In genomic region chr11:6636150-6636549, GRCm38 (mm10) we compare ENCODE assay signal across 20 mouse cellular contexts. TPM values are rescaled to one million over a fixed set of nuclear protein-coding genes. Genes with fewer than 3 reads are reported as not detected.
DNase-seq lines count a peak whose midpoint lies in the region; ATAC-seq and TF ChIP-seq lines count a peak whose summit lies in the region.
"Had no signal": no experiment of that assay in that cellular context is flagged by ENCODE, and none has a peak within 500 bp of the region (broad histone marks: within the 10 kb centered on the region; RNA-seq: fewer than 3 reads in every experiment).

No protein-coding gene starts in this region.

- no peak overlapping the region for H3K27ac ChIP-seq in liver, embryonic 13.5 days
- no peak overlapping the region for H3K27ac ChIP-seq in liver, embryonic 11.5 days (ENCODE audit: low read depth, low read length)
- H3K27ac ChIP-seq in ES-Bruce4 (ENCODE audit: insufficient read depth, low read length) = no peak overlapping the region
- no peak overlapping the region for H3K27ac ChIP-seq in forebrain, embryonic 12.5 days
- H3K27ac ChIP-seq: neural tube, embryonic 12.5 days had no signal

- no peak for TF ChIP-seq EP300 in ES-Bruce4 (IDR thresholded peaks at IDR 0.05; ENCODE audit: insufficient read depth, low read depth, low read length)

- TF ChIP-seq CTCF in ES-Bruce4 (IDR thresholded peaks at IDR 0.05; ENCODE audit: low read depth, low read length) = peak; percentile 17

- no peak for DNase-seq in liver, embryonic 13.5 days
- DNase-seq in liver, embryonic 11.5 days (ENCODE audit: low spot score) = no peak
- DNase-seq in induced T-regulatory cell, adult 2 months (ENCODE audit: low read depth) = peak; percentile 58
- peak; percentile 57 for DNase-seq in thymus, postnatal 14 days
- DNase-seq in testis, postnatal 10 days (ENCODE audit: low spot score) = no peak
- DNase-seq in cerebellum, adult 11 months = no peak
- DNase-seq: adrenal gland, postnatal 14 days; cerebellum, postnatal 10 days; gastrocnemius, postnatal 25 days; kidney, adult 2 months; kidney, postnatal 36 days; lung, adult 18-20 months had no signal

- no peaks in the 10 kb centered on the region for H3K36me3 ChIP-seq in liver, embryonic 13.5 days
- H3K36me3 ChIP-seq in liver, embryonic 11.5 days (ENCODE audit: control insufficient read depth, insufficient read depth, low read length) = no peaks in the 10 kb centered on the region
- H3K36me3 ChIP-seq in ES-Bruce4 (ENCODE audit: control insufficient read depth, insufficient read depth, low read length, poor library complexity, severe bottlenecking) = no peaks in the 10 kb centered on the region
- H3K36me3 ChIP-seq in forebrain, embryonic 12.5 days (replicated peaks) = no peaks in the 10 kb centered on the region
- H3K36me3 ChIP-seq: neural tube, embryonic 12.5 days had no signal

- no peak overlapping the region for H3K4me2 ChIP-seq in liver, embryonic 13.5 days
- H3K4me2 ChIP-seq in liver, embryonic 11.5 days = no peak overlapping the region
- H3K4me2 ChIP-seq in forebrain, embryonic 12.5 days = no peak overlapping the region
- H3K4me2 ChIP-seq: heart, embryonic 11.5 days; neural tube, embryonic 12.5 days had no signal

- no peak overlapping the region for H3K9ac ChIP-seq in liver, embryonic 13.5 days
- H3K9ac ChIP-seq in liver, embryonic 11.5 days (ENCODE audit: low read depth, low read length) = no peak overlapping the region
- no peak overlapping the region for H3K9ac ChIP-seq in ES-Bruce4 (ENCODE audit: low read depth, poor library complexity, severe bottlenecking)
- no peak overlapping the region for H3K9ac ChIP-seq in forebrain, embryonic 12.5 days
- H3K9ac ChIP-seq: neural tube, embryonic 12.5 days had no signal

- ATAC-seq in liver, embryonic 13.5 days (ENCODE audit: low read depth) = peak; percentile 31; the same call in 1 of the 2 replicates
- ATAC-seq in liver, embryonic 11.5 days (replicated peaks; ENCODE audit: low FRiP score) = no peak
- ATAC-seq in forebrain, embryonic 12.5 days (ENCODE audit: low FRiP score) = no peak
- ATAC-seq: hindbrain, embryonic 16.5 days; midbrain, embryonic 16.5 days had no signal

- no peaks in the 10 kb centered on the region for H3K4me1 ChIP-seq in liver, embryonic 13.5 days (replicated peaks)
- H3K4me1 ChIP-seq in liver, embryonic 11.5 days (replicated peaks; ENCODE audit: control insufficient read depth, insufficient read depth, low read length) = no peaks in the 10 kb centered on the region
- H3K4me1 ChIP-seq in ES-Bruce4 (ENCODE audit: control insufficient read depth, insufficient read depth, low read length) = no peaks in the 10 kb centered on the region
- no peaks in the 10 kb centered on the region for H3K4me1 ChIP-seq in forebrain, embryonic 12.5 days
- H3K4me1 ChIP-seq: neural tube, embryonic 12.5 days had no signal

- H3K4me3 ChIP-seq in liver, embryonic 13.5 days (replicated peaks) = no peak overlapping the region
- no peak overlapping the region for H3K4me3 ChIP-seq in liver, embryonic 11.5 days (ENCODE audit: low read depth, low read length)
- no peak overlapping the region for H3K4me3 ChIP-seq in ES-Bruce4 (ENCODE audit: low read depth, low read length)
- H3K4me3 ChIP-seq in forebrain, embryonic 12.5 days (replicated peaks) = no peak overlapping the region
- H3K4me3 ChIP-seq: neural tube, embryonic 12.5 days had no signal

- 49% methylated on average over 8 of the region's 8 CpGs for WGBS in liver, embryonic 13.5 days (ENCODE audit: insufficient replicate concordance)
- 59% methylated on average over 8 of the region's 8 CpGs for WGBS in liver, embryonic 11.5 days
- WGBS in forebrain, embryonic 12.5 days = 77% methylated on average over 8 of the region's 8 CpGs

- no peak for TF ChIP-seq POLR2A in ES-Bruce4 (IDR thresholded peaks at IDR 0.05; ENCODE audit: insufficient read depth, low read length)

- no peaks in the 10 kb centered on the region for H3K27me3 ChIP-seq in liver, embryonic 13.5 days
- H3K27me3 ChIP-seq in liver, embryonic 11.5 days (replicated peaks; ENCODE audit: control insufficient read depth, insufficient read depth, low read length) = no peaks in the 10 kb centered on the region
- H3K27me3 ChIP-seq in ES-Bruce4 (ENCODE audit: control insufficient read depth, insufficient read depth, low read length, poor library complexity, severe bottlenecking) = no peaks in the 10 kb centered on the region
- no peaks in the 10 kb centered on the region for H3K27me3 ChIP-seq in forebrain, embryonic 12.5 days
- H3K27me3 ChIP-seq: neural tube, embryonic 12.5 days had no signal

- no peaks in the 10 kb centered on the region for H3K9me3 ChIP-seq in liver, embryonic 13.5 days (replicated peaks)
- no peaks in the 10 kb centered on the region for H3K9me3 ChIP-seq in liver, embryonic 11.5 days (ENCODE audit: control insufficient read depth, low read length)
- no peaks in the 10 kb centered on the region for H3K9me3 ChIP-seq in ES-Bruce4 (replicated peaks; ENCODE audit: control insufficient read depth, insufficient read depth, low read length, poor library complexity, severe bottlenecking)
- H3K9me3 ChIP-seq in forebrain, embryonic 12.5 days = no peaks in the 10 kb centered on the region
- H3K9me3 ChIP-seq: neural tube, embryonic 12.5 days had no signal

RNA-seq across cellular contexts. Expression of gene Wap, which starts 2.3 kb away (rescaled TPM):
- not detected in 2 replicates for polyA plus RNA-seq in liver, embryonic 13.5 days (2015; fragmentation: Nextera tagmentation; extraction: Ambion mirVana)
- polyA plus RNA-seq in liver, embryonic 11.5 days (2014; fragmentation: Nextera tagmentation; extraction: Ambion mirVana) = not detected in 2 replicates
- not detected in 2 replicates for polyA plus RNA-seq in ES-Bruce4 (2011; ENCODE audit: insufficient read depth, insufficient read length, low read depth, missing spikeins)
- not detected in 2 replicates for polyA plus RNA-seq in forebrain, embryonic 12.5 days (2016; fragmentation: Nextera tagmentation; extraction: Ambion mirVana)
- polyA plus RNA-seq: embryonic facial prominence, embryonic 11.5 days; heart, embryonic 11.5 days; hindbrain, embryonic 16.5 days; kidney, adult 2 months; midbrain, embryonic 16.5 days; neural tube, embryonic 12.5 days; stomach, embryonic 16.5 days had no signal

RNA-seq across cellular contexts. Expression of gene Tbrg4, which starts 10.3 kb away (rescaled TPM):
- polyA plus RNA-seq in liver, embryonic 13.5 days (2015; fragmentation: Nextera tagmentation; extraction: Ambion mirVana) = 46.1 and 46.2 TPM in 2 replicates
- 94.3 and 103 TPM in 2 replicates for polyA plus RNA-seq in liver, embryonic 11.5 days (2014; fragmentation: Nextera tagmentation; extraction: Ambion mirVana)
- polyA plus RNA-seq in ES-Bruce4 (2011; ENCODE audit: insufficient read depth, insufficient read length, low read depth, missing spikeins) = 92.5 and 97.4 TPM in 2 replicates
- 46.7 and 48.7 TPM in 2 replicates for polyA plus RNA-seq in forebrain, embryonic 12.5 days (2016; fragmentation: Nextera tagmentation; extraction: Ambion mirVana)

RNA-seq across cellular contexts. Expression of gene Ramp3, which starts 22.2 kb away (rescaled TPM):
- polyA plus RNA-seq in liver, embryonic 13.5 days (2015; fragmentation: Nextera tagmentation; extraction: Ambion mirVana) = 0.15 TPM in 1 of 2 replicates, not detected in the other
- 0.34 and 0.53 TPM in 2 replicates for polyA plus RNA-seq in liver, embryonic 11.5 days (2014; fragmentation: Nextera tagmentation; extraction: Ambion mirVana)
- 6.2 and 8.2 TPM in 2 replicates for polyA plus RNA-seq in ES-Bruce4 (2011; ENCODE audit: insufficient read depth, insufficient read length, low read depth, missing spikeins)
- 2.5 and 3.1 TPM in 2 replicates for polyA plus RNA-seq in forebrain, embryonic 12.5 days (2016; fragmentation: Nextera tagmentation; extraction: Ambion mirVana)

RNA-seq across cellular contexts. Expression of gene Nacad, which starts 30.3 kb away (rescaled TPM):
- polyA plus RNA-seq in liver, embryonic 13.5 days (2015; fragmentation: Nextera tagmentation; extraction: Ambion mirVana) = 5.0 and 5.7 TPM in 2 replicates
- 2.9 and 3.6 TPM in 2 replicates for polyA plus RNA-seq in liver, embryonic 11.5 days (2014; fragmentation: Nextera tagmentation; extraction: Ambion mirVana)
- polyA plus RNA-seq in ES-Bruce4 (2011; ENCODE audit: insufficient read depth, insufficient read length, low read depth, missing spikeins) = 0.50 and 0.90 TPM in 2 replicates
- 56.3 and 63.2 TPM in 2 replicates for polyA plus RNA-seq in forebrain, embryonic 12.5 days (2016; fragmentation: Nextera tagmentation; extraction: Ambion mirVana)

Comparison
In these comparisons a context has a peak if more than half of its experiments do, and no peak if none do; other contexts are left out.
1. DNase-seq: peak in induced T-regulatory cell, adult 2 months (single experiment) and thymus, postnatal 14 days (single experiment); none in liver, embryonic 13.5 days (single experiment), liver, embryonic 11.5 days (single experiment), testis, postnatal 10 days (single experiment) and cerebellum, adult 11 months (single experiment).